Mouse (Mus musculus): Measurements from ENCODE around the gene Tmem199.

DNA sequence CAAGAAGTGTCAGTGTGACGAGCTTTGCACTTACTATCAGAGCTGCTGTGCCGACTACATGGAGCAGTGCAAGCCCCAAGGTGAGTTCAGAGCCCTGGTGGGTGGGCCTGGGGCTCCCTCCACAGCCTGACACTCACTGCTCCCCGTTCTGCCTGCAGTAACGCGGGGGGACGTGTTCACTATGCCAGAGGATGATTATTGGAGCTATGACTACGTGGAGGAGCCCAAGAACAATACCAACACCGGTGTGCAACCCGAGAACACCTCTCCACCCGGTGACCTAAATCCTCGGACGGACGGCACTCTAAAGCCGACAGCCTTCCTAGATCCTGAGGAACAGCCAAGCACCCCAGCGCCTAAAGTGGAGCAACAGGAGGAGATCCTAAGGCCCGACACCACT, 12.4 kb downstream of the Tmem199 start:
- TF ChIP-seq ZC3H11A (IDR thresholded peaks at IDR 0.05; ENCODE audit: borderline replicate concordance, low read depth, low read length): no peak
- TF ChIP-seq ZNF384 (IDR thresholded peaks at IDR 0.05; ENCODE audit: low read depth, low read length): no peak
- TF ChIP-seq MAFK (IDR thresholded peaks at IDR 0.05; ENCODE audit: insufficient read depth, low read depth, low read length): no peak
- TF ChIP-seq CHD2 (IDR thresholded peaks at IDR 0.05; ENCODE audit: low read depth, low read length): no peak
